Mouse (Mus musculus): Measurements from ENCODE around the gene Ankrd36.

DNA sequence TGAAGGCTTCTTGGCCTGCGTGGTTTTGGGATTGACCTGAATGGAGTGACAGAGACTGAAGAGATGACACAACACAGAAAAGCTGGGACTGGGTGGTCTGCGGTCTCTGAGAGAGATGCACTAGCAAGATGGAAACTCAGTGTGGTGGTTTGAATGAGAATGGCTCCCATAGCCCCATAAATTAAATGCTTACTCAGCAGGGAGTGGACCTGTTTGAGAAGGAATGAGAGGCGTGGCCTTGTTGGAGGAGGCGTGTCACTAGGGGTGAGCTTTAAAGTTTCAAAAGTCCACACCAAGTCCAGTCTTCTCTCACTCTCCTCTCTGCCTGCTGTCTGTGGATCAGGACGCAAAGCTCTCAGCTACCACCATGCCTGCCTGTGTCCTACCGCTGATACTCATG lies 1.8 kb upstream of the Ankrd36 start:
- TF ChIP-seq CTCF (IDR thresholded peaks at IDR 0.05; ENCODE audit: low read depth, low read length) (no peak), POLR2A (IDR thresholded peaks at IDR 0.05; ENCODE audit: extremely low read depth, insufficient read depth, low read length) (no peak)
